Mouse (Mus musculus) heart, postnatal 0 days (tissue): ENCODE measurements around the gene Pltp.

Experiments
- CTCF ChIP-seq: IDR thresholded peaks from 2 replicates; pipeline ENCODE4 v1.5.1; 2016; ENCODE audit warnings: antibody characterized with exemption, control low read depth, low read depth
- EP300 ChIP-seq: IDR thresholded peaks from 2 replicates; pipeline ENCODE4 v1.6.1; 2016; ENCODE audit warnings: antibody characterized with exemption, low read depth

DNA sequence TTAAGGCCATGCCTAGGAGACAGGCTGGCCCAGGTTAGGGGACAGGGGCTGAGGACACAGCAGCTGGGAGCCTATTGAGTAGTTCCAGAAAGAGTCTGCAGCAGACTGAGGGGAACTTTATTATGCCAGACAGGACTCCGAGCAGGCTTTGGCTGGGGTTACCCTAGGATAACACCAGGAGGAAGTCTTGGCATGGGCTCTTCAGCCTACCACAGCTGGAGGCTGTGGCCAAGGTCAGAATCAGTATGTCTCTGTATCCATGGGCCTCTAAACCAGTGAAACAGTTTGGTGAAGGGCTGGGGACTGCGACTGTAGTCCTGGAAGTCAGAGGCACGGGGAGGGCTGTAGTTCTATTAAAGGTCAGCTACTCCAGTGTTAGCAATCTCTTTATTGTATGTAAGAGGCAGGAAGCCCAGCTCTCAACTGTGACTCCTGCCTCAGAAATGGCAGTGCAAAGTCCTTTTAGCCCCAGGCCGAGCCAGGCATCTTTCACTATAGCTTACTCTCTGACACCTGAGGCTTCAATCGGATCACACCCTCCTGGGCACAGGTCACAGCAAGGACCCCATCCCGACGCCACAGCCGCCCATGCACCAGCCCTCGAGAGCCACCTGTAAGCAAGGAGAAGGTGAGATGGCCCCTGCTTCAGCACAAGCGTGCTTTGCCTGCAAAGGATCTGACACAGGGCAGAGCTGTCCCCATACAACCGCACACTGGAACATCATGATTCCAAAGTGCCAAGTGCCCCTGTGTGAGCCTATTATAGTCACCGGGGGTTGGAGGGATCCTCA lies 64.9 kb downstream of the Pltp start:
- no peak for TF ChIP-seq CTCF
- no peak for TF ChIP-seq EP300
